Mouse (Mus musculus): ENCODE data around the gene Lyar. TPM values are rescaled to one million over a fixed set of nuclear protein-coding genes. Genes with fewer than 3 reads are reported as not detected.

The Lyar gene
- 0.41 and 1.7 TPM in 2 replicates for polyA plus RNA-seq (2012; rRNA removed; ENCODE audit: low replicate concordance)

DNA sequence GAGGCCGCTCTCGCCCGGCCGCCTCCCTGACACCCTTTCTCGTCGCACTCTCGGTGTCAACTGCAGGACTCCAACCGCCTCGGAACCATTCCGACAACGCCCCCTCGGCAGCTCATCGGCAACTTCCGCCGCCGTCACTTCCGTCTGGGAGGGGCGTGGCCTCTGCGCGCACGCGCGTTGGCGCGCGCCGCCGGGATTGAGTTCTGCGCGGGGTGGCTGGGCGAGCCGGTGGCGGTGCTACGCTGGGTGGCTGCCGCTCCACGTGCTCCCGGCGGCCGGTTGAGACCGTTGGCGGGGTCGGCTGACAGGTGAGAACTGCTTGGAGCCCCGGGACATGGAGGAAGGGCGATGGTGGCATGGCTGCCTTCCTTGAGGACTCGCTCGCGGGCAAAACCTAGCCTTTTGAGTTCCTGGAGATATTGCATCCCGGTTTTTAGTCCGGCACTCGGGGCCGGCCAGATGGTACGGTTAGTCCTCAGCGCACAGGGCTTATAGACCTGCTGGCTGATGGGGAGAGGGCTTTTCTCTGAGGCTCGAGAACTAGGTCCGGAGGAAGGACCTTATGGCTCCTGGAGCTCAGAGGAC is at the start of gene Lyar, which contains the start of gene Zbtb49:
TSS of gene Lyar (plus strand) at position 143 of the 585 bp plus-strand sequence.
TSS of gene Zbtb49 (minus strand) at position 130 of the 585 bp plus-strand sequence.

GRCm38 (mm10) chr5:38260107-38260682 is 39.9 kb downstream of the Lyar start, which contains the start of gene Tmem128:
Tmem128 (plus strand) TSS chr5:38260185.

GRCm38 (mm10) chr5:38275771-38276170 is 55.5 kb downstream of the Lyar start, which contains the start of gene Otop1:
Otop1 (plus strand) TSS chr5:38275972.

Other genes with a start within 250 kb of the Lyar start
- 9.5 and 11.3 TPM in 2 replicates for gene Stx18, start 181.7 kb upstream of the Lyar start, polyA plus RNA-seq (2012; rRNA removed; ENCODE audit: low replicate concordance)
- gene Nsg1, start 60.6 kb upstream of the Lyar start, polyA plus RNA-seq (2012; rRNA removed; ENCODE audit: low replicate concordance), result 4.4 and 5.9 TPM in 2 replicates
- gene Zbtb49, start within 50 bp of the Lyar start, polyA plus RNA-seq (2012; rRNA removed; ENCODE audit: low replicate concordance), result 7.0 and 8.4 TPM in 2 replicates
- 13.9 and 20.8 TPM in 2 replicates for gene Tmem128, start 39.7 kb downstream of the Lyar start, polyA plus RNA-seq (2012; rRNA removed; ENCODE audit: low replicate concordance)
- not detected in 2 replicates for gene Otop1, start 55.5 kb downstream of the Lyar start, polyA plus RNA-seq (2012; rRNA removed; ENCODE audit: low replicate concordance)
- gene Drd5, start 98.9 kb downstream of the Lyar start, polyA plus RNA-seq (2012; rRNA removed; ENCODE audit: low replicate concordance), result not detected in 2 replicates